Mouse (Mus musculus): ENCODE results near the gene Wdr59. TPM values are rescaled to one million over a fixed set of nuclear protein-coding genes. Genes with fewer than 3 reads are reported as not detected.

The Wdr59 gene
- total RNA-seq, 2 experiments from 2014 or later: 26.6 to 28.3 TPM

DNA sequence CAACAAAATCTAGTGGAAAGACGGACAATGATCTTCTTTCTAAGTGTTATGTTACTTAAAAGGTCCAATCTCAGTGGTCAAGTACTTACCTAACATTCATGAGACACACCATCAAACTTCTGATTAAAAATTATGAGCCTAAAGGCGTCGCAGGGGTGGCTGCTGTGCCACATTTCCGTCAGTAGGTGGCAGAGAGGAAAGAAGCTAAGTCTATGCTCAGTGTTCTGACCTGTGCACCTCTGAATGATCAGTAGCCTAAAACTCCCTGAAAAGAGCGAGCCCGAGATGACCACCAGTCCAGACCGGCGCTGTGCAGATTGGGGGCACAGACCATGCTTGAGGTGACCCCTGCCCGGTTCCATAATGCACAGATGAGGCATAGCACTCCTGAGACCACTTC, 103.3 kb downstream of the Wdr59 start:
- no peak for DNase-seq (ENCODE audit: low spot score in 2 of 2)

DNA sequence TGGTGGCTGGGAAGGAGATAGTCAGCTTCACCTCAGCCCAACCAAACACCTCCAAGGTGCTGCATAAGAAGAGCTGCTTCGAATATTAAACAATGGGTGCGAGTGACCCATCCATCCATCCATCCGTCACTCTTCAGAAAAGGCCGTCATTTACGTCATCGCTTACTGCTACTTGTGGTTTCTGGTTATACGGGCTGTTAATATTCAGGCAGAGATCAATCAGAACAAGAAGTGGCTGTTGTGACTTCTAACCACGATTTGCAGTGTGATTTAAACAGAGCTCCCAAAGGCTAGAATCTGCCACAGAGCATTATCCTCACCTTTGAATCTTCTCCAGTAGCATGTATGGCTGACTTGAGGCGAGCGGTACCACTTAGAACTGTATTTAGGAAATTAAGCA, 104.7 kb downstream of the Wdr59 start:
- DNase-seq (ENCODE audit: low spot score in 2 of 2): no peak

DNA sequence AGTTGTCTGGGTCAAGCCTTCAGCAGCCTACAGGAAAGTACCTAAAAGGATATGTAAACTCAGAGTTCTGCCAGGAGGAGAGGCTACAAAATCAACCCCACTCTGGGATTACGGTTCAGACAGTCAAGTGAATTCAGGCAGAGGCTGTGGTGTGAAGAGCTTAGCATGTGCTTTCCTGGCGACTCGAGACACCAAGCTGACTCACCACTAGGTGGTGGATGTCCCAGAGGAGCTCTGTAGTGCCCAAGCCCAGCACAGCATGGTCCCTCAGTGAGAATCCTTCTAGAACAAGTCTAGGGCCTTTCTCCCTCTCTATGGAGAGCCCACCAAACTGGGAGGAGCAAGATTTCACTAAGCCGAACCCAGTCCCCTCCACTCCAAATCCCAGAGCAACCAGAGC, 118.5 kb downstream of the Wdr59 start:
- no peak for DNase-seq (ENCODE audit: low spot score in 2 of 2)

Small RNA genes lying within 50 kb of the gene (microRNA-seq; reads per million reads assigned to microRNA genes)
- 0 reads per million in 2 experiments for gene Mir1957b

Other genes with a start within 250 kb of the Wdr59 start
- gene Rfwd3, start 221.9 kb downstream of the Wdr59 start, total RNA-seq (2021): 10 to 100 TPM; 19.7 to 20.3 TPM
- under 1 TPM; 0.37 to 0.91 TPM for gene Mlkl, start 183.9 kb downstream of the Wdr59 start, total RNA-seq (2021)
- gene Fa2h, start 128.3 kb downstream of the Wdr59 start, total RNA-seq (2021): 10 to 100 TPM; 28.6 to 30.5 TPM
- 100 to 1,000 TPM; 116 to 123 TPM for gene Znrf1, start 14.0 kb upstream of the Wdr59 start, total RNA-seq (2021)
- gene Ldhd, start 108.3 kb upstream of the Wdr59 start, total RNA-seq (2021): 1 to 10 TPM; 4.6 to 6.2 TPM
- 10 to 100 TPM; 21.2 to 22.7 TPM for gene Zfp1, start 121.3 kb upstream of the Wdr59 start, total RNA-seq (2021)
- gene Ctrb1, start 168.9 kb upstream of the Wdr59 start, total RNA-seq (2021): not detected
- 10 to 100 TPM; 66.5 to 73.8 TPM for gene Bcar1, start 221.7 kb upstream of the Wdr59 start, total RNA-seq (2021)